Mouse (Mus musculus) adrenal gland, postnatal 4 days (tissue): ENCODE measurements around the gene Vmn1r239-ps. TPM values are rescaled to one million over a fixed set of nuclear protein-coding genes. Genes with fewer than 3 reads are reported as not detected.
"Not testable (repeated sequence)": the region's sequence is repeated elsewhere in the genome, so short reads cannot be mapped to it uniquely, and the experiment has no call there.

Experiments
- DNase-seq, 2 experiments: peaks; one replicate each; pipeline ENCODE4 v3.0.0; 2021 to 2022; ENCODE audit warnings: low spot score in 2 of 2, mixed read lengths in 2 of 2
- long read RNA-seq, 2 experiments: library from polyadenylated mRNA; stranded (forward); transcript quantifications; one replicate each; pipeline ENCODE4 v2.0.0; 2021
- total RNA-seq, 2 experiments: library from RNA; stranded (reverse); gene quantifications; 2 replicates each; pipeline ENCODE4 v1.2.3; 2021

The Vmn1r239-ps gene
- total RNA-seq: not detected
- long read RNA-seq, experiment 1: 0 reads
- long read RNA-seq, experiment 2: 0 reads

DNA sequence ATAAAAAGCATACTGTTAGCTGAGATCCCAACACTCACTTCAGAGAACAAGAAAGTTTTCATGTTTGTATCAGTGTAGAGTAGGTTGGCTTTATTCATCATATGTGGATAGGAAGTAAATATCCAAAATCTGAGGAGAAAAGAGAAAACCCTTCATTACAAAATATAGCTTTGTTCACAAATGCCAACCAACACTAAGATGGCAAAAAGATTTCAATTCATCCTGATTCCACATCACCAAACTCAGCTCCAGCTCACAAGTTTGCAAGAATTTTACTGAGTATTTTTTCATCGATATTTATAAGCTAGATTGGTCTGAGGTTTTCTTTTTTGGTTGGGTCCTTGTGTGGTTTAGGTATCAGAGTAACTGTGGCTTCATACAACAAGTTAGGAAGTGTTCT is at the start of gene Vmn1r239-ps:
Gene Vmn1r239-ps, minus strand, starts transcription at position 101 of the 400 bp plus-strand sequence.
- DNase-seq: not testable (repeated sequence)

DNA sequence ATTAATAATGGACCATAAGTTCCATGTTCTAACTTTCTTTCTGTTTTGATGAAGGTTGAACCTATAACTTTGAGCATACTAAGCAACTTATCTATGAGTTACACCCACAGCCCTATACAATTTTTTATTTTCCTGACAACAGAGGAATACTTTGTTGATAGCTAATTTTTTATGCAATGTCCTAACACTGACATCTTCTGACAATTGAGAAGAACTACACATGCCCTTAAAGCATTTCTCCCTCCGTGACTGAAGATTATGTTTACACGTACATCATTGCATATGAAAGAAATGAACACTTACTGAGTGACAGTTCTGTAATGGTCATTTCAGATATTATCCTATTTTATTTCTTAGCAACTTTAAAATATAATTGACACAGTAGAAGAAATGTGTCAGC is 36.0 kb upstream of the Vmn1r239-ps start:
- DNase-seq: no peak

GRCm38 (mm10) chrX:147443386-147443785 is 10.1 kb downstream of the Vmn1r239-ps start:
- no peak for DNase-seq

DNA sequence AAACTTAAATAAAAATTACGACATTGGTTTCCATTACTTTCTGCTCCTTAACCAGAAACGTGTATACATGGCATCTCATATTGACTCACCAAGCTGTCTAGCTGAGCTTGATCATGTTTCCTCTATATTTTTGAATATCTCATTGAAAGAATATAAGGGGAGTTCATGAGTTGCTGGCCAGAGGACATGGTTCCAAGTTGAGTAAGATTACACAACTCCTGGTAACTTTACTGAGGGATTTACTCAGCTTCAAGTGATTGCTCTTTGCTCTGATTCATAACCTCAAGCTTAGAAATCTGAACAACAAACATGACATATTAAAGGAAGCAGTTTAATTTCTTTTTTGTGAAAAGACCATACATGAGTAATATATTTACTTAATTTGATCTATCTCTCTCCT is 18.1 kb downstream of the Vmn1r239-ps start:
- no peak for DNase-seq

- no peak for DNase-seq
Measured at GRCm38 (mm10) chrX:147429753-147430152, 23.8 kb downstream of the Vmn1r239-ps start.

GRCm38 (mm10) chrX:147429129-147429528 is 24.4 kb downstream of the Vmn1r239-ps start, which contains the start of gene Il13ra2:
Il13ra2 (minus strand) TSS chrX:147429192.
- DNase-seq: no peak

Other genes starting within 250 kb of the Vmn1r239-ps start
- gene Il13ra2, start 24.5 kb downstream of the Vmn1r239-ps start, total RNA-seq: not detected
- 10 to 100 TPM; 22.7 to 34.9 TPM for gene Lrch2, start 100.4 kb upstream of the Vmn1r239-ps start, total RNA-seq